Mouse (Mus musculus) stomach, postnatal 0 days (tissue): ENCODE results near the gene Upk2. TPM values are rescaled to one million over a fixed set of nuclear protein-coding genes. Genes with fewer than 3 reads are reported as not detected.

Experiments used
- ATAC-seq: fragments of 200-750 bp; cut with Nextera tagmentation; 2 replicates; pipeline ENCODE4 v1.8.0; 2017; ENCODE audit not compliant: low FRiP score, low TSS enrichment
- DNase-seq: peaks from one replicate; pipeline ENCODE4 v3.0.0-alpha.2; 2016; ENCODE audit warnings: low spot score
- H3K27ac ChIP-seq: fragments of 300-500 bp; sonication (generic); replicated peaks from 2 replicates; pipeline ENCODE4 v1.5.1; 2014; ENCODE audit warnings: mild to moderate bottlenecking, control low read depth
- H3K27me3 ChIP-seq: fragments of 300-500 bp; sonication (generic); 2 replicates; pipeline ENCODE4 v1.6.1; 2014; ENCODE audit warnings: low read length; ENCODE audit not compliant: control insufficient read depth, insufficient read depth
- H3K36me3 ChIP-seq: fragments of 300-500 bp; sonication (generic); 2 replicates; pipeline ENCODE4 v1.6.1; 2014; ENCODE audit warnings: low read length, mixed read lengths; ENCODE audit not compliant: control insufficient read depth, insufficient read depth
- H3K4me1 ChIP-seq: fragments of 300-500 bp; sonication (generic); replicated peaks from 2 replicates; pipeline ENCODE4 v1.6.1; 2014; ENCODE audit warnings: antibody characterized with exemption; ENCODE audit not compliant: control insufficient read depth, insufficient read depth
- H3K4me2 ChIP-seq: fragments of 300-500 bp; sonication (generic); replicated peaks from 2 replicates; pipeline ENCODE4 v1.6.1; 2014; ENCODE audit warnings: low read depth, mild to moderate bottlenecking, control low read depth, moderate library complexity
- H3K4me3 ChIP-seq: fragments of 300-500 bp; sonication (generic); 2 replicates; pipeline ENCODE4 v1.5.1; 2014; ENCODE audit warnings: low read depth, low read length, control low read depth
- H3K9ac ChIP-seq: fragments of 300-500 bp; sonication (generic); 2 replicates; pipeline ENCODE4 v1.6.1; 2014; ENCODE audit warnings: mild to moderate bottlenecking, low read length, control low read depth, mixed read lengths
- H3K9me3 ChIP-seq: fragments of 300-500 bp; sonication (generic); 2 replicates; pipeline ENCODE4 v1.6.1; 2016; ENCODE audit warnings: low read length; ENCODE audit not compliant: control insufficient read depth
- CTCF ChIP-seq: IDR thresholded peaks from 2 replicates; pipeline ENCODE4 v1.5.1; 2016; ENCODE audit warnings: antibody characterized with exemption, low read depth, mild to moderate bottlenecking, moderate library complexity
- EP300 ChIP-seq: optimal IDR thresholded peaks from 2 replicates; pipeline ENCODE3; 2016; ENCODE audit warnings: antibody characterized with exemption
- WGBS: fragments of 180-500 bp; shearing (Covaris S2); extraction: QIAGEN DNeasy Blood & Tissue Kit; methylation state at CpG from one replicate; pipeline ENCODE4 v1.1.7; 2014; 5-methylcytosine and 5-hydroxymethylcytosine counted together
- polyA plus RNA-seq: library from polyadenylated mRNA; unstranded; fragments of >200 nt; fragmentation: Nextera tagmentation; extraction: Ambion mirVana; gene quantifications from 2 replicates; pipeline ENCODE4 v1.2.1, GENCODE M21; 2015

Upk2 gene
- 5.4 and 7.0 TPM in 2 replicates for polyA plus RNA-seq

GRCm38 (mm10) chr9:44454891-44455220 is at the start of gene Upk2:
TSS of gene Upk2 (minus strand) at chr9:44454976.
- H3K27ac ChIP-seq = no peak within 1 kb of the TSS
- H3K4me3 ChIP-seq = no peak within 1 kb of the TSS
- TF ChIP-seq CTCF = peak; percentile 62
- TF ChIP-seq EP300 = no peak
- no peaks in the 10 kb centered on the region for H3K4me1 ChIP-seq
- 39% methylated on average over 4 of the region's 4 CpGs for WGBS
- H3K9me3 ChIP-seq = no peaks in the 10 kb centered on the region
- DNase-seq = peak; percentile 30
- peak; percentile 40 for ATAC-seq
- H3K4me2 ChIP-seq = peak within 1 kb of the TSS; percentile 24; the same call in 1 of the 2 replicates
- no peak within 1 kb of the TSS for H3K9ac ChIP-seq
- no peaks in the 10 kb centered on the region for H3K36me3 ChIP-seq
- no peaks in the 10 kb centered on the region for H3K27me3 ChIP-seq

GRCm38 (mm10) chr9:44502006-44502405 is 47.2 kb upstream of the Upk2 start:
- H3K27me3 ChIP-seq = no peaks in the 10 kb centered on the region
- 5% methylated on average over 4 of the region's 4 CpGs for WGBS
- TF ChIP-seq EP300 (no peak), CTCF (peak; percentile 98)
- H3K9ac ChIP-seq = no peak overlapping the region
- H3K4me1 ChIP-seq = peaks cover 19% of the 10 kb centered on the region
- peaks cover 22% of the 10 kb centered on the region for H3K36me3 ChIP-seq
- ATAC-seq (no peak), DNase-seq (peak; percentile 88)
- no peaks in the 10 kb centered on the region for H3K9me3 ChIP-seq
- H3K4me2 ChIP-seq = peak overlapping the region; percentile 25; the same call in 1 of the 2 replicates
- no peak overlapping the region for H3K4me3 ChIP-seq
- no peak overlapping the region for H3K27ac ChIP-seq

- H3K27me3 ChIP-seq = no peaks in the 10 kb centered on the region
- no peak overlapping the region; the same call in 1 of the 2 replicates for H3K27ac ChIP-seq
- 37% methylated on average over 10 of the region's 10 CpGs for WGBS
- peaks cover 25% of the 10 kb centered on the region for H3K4me1 ChIP-seq
- ATAC-seq = no peak
- DNase-seq = no peak
- peak overlapping the region; percentile 25; the same call in 1 of the 2 replicates for H3K4me2 ChIP-seq
- TF ChIP-seq EP300 = no peak
- H3K36me3 ChIP-seq = peaks cover 17% of the 10 kb centered on the region
- H3K9ac ChIP-seq = no peak overlapping the region
- no peaks in the 10 kb centered on the region for H3K9me3 ChIP-seq
- no peak overlapping the region for H3K4me3 ChIP-seq
These were observed 46.6 kb upstream of the Upk2 start for GRCm38 (mm10) chr9:44501206-44501879.

DNA sequence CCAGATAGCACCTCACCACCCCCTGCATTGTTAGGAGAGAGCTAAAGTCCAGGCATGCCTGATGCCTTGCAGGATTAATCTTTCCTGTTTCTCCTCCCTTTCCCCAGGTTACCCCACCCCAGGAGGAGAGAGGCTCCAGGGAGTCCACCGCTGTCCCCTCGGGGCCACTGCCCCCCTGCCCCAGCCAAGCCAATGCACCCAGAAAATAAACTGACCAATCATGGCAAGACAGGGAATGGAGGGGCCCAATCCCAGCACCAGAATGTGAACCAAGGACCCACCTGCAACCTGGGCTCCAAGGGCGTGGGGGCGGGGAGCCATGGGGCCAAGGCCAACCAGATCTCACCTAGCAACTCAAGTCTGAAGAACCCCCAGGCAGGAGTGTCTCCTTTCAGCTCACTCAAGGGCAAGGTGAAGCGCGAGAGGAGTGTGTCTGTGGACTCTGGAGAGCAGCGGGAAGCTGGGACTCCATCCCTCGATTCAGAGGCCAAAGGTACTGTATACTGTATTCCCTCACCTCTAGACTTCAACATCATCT is 45.9 kb upstream of the Upk2 start:
- TF ChIP-seq EP300 = no peak
- TF ChIP-seq CTCF = no peak
- peak overlapping the region; percentile 18; the same call in 1 of the 2 replicates for H3K9ac ChIP-seq

GRCm38 (mm10) chr9:44500163-44500533 is 45.4 kb upstream of the Upk2 start:
- peak overlapping the region; percentile 40 for H3K4me3 ChIP-seq
- peak overlapping the region; percentile 95 for H3K27ac ChIP-seq
- peaks cover 29% of the 10 kb centered on the region for H3K4me1 ChIP-seq
- TF ChIP-seq EP300 (no peak), CTCF (no peak)
- peaks cover 6% of the 10 kb centered on the region for H3K36me3 ChIP-seq
- peak overlapping the region; percentile 62 for H3K9ac ChIP-seq
- DNase-seq (no peak), ATAC-seq (no peak)
- no peaks in the 10 kb centered on the region for H3K9me3 ChIP-seq
- WGBS = 29% methylated on average over 5 of the region's 5 CpGs
- H3K4me2 ChIP-seq = peak overlapping the region; percentile 69
- no peaks in the 10 kb centered on the region for H3K27me3 ChIP-seq

More for the DNA sequence above, 45.9 kb upstream of the Upk2 start:
- ATAC-seq = no peak
- Histone ChIP-seq H3K36me3 (peaks cover 10% of the 10 kb centered on the region), H3K27me3 (no peaks in the 10 kb centered on the region), H3K9me3 (no peaks in the 10 kb centered on the region), H3K4me1 (peaks cover 25% of the 10 kb centered on the region), H3K4me3 (peak overlapping the region; percentile 40; the same call in 1 of the 2 replicates), H3K27ac (peak overlapping the region; percentile 95; the same call in 1 of the 2 replicates), H3K4me2 (0 out of 2 replicates have a peak overlapping the region, but pooled peaks have one; percentile 69)
- WGBS = 46% methylated on average over 8 of the region's 8 CpGs
- DNase-seq = peak; percentile 15
